Mouse (Mus musculus) liver, adult (tissue): ENCODE measurements around the gene Sesn1.

Experiments
- GATA4 ChIP-seq: IDR thresholded peaks from 2 replicates; pipeline ENCODE4 v1.6.1; 2014; ENCODE audit warnings: mild to moderate bottlenecking, low read length; ENCODE audit not compliant: insufficient replicate concordance

Gene Sesn1

GRCm38 (mm10) chr10:41883741-41884575 lies 74.2 kb downstream of the Sesn1 start:
- no peak for TF ChIP-seq GATA4

- TF ChIP-seq GATA4, result no peak
Measured at GRCm38 (mm10) chr10:41887080-41887821, 77.5 kb downstream of the Sesn1 start.

GRCm38 (mm10) chr10:41888365-41888941 lies 78.7 kb downstream of the Sesn1 start:
- TF ChIP-seq GATA4, result no peak

- TF ChIP-seq GATA4, result no peak
Measured at GRCm38 (mm10) chr10:41889566-41889965, 79.8 kb downstream of the Sesn1 start.

- no peak for TF ChIP-seq GATA4
Measured at GRCm38 (mm10) chr10:41890537-41890936, 80.8 kb downstream of the Sesn1 start.

- TF ChIP-seq GATA4, result no peak
Measured at GRCm38 (mm10) chr10:41891312-41891711, 81.6 kb downstream of the Sesn1 start.

GRCm38 (mm10) chr10:41893433-41894411 lies 84.0 kb downstream of the Sesn1 start:
- TF ChIP-seq GATA4, result 0 out of 2 replicates have a peak, but pooled peaks have one; percentile 10

- no peak for TF ChIP-seq GATA4
Measured at GRCm38 (mm10) chr10:41896425-41896824, 86.7 kb downstream of the Sesn1 start.

- no peak for TF ChIP-seq GATA4
Measured at GRCm38 (mm10) chr10:41896865-41897264, 87.1 kb downstream of the Sesn1 start.

- no peak for TF ChIP-seq GATA4
Measured at GRCm38 (mm10) chr10:41901456-41901855, 91.7 kb downstream of the Sesn1 start.

GRCm38 (mm10) chr10:41901864-41902263 lies 92.1 kb downstream of the Sesn1 start:
- no peak for TF ChIP-seq GATA4

- TF ChIP-seq GATA4, result no peak
Measured at GRCm38 (mm10) chr10:41907473-41907872, 97.7 kb downstream of the Sesn1 start.

GRCm38 (mm10) chr10:41907950-41908349 lies 98.2 kb downstream of the Sesn1 start:
- TF ChIP-seq GATA4, result no peak

- TF ChIP-seq GATA4, result no peak
Measured at GRCm38 (mm10) chr10:41908899-41909298, 99.2 kb downstream of the Sesn1 start.
